Comparison of ENCODE assay signal across 15 mouse cellular contexts in the genomic region with DNA sequence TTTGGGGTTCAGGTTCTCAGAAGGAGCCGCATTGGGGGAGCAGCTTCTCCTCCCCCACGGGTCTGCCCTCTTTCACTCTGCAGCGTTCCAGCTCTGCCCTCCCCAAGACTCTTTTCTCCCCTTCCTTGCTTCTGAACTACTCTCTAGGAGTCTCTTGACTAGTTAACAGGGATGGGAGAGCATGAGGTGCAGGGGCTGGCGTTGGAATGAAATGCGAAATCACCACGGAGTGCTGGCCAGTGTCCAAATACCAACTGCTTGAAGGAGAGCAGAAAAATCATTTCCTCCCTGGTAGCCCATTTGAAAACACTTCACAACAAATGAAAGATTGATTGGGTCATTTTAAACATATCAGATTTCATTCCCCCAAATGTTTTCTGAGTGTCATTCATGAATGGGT. TPM values are rescaled to one million over a fixed set of nuclear protein-coding genes. Genes with fewer than 3 reads are reported as not detected.
DNase-seq lines count a peak whose midpoint lies in the region; ATAC-seq lines count a peak whose summit lies in the region.
"Had no signal": no experiment of that assay in that cellular context is flagged by ENCODE, and none has a peak within 500 bp of the region (broad histone marks: within the 10 kb centered on the region; RNA-seq: fewer than 3 reads in every experiment).

No protein-coding gene starts in this region.

- no peaks in the 10 kb centered on the region for H3K36me3 ChIP-seq in forebrain, embryonic 10.5 days (replicated peaks)
- H3K36me3 ChIP-seq in forebrain, embryonic 13.5 days (ENCODE audit: poor library complexity, severe bottlenecking), result no peaks in the 10 kb centered on the region
- H3K36me3 ChIP-seq in kidney, embryonic 15.5 days, result no peaks in the 10 kb centered on the region
- H3K36me3 ChIP-seq in neural tube, embryonic 15.5 days, result no peaks in the 10 kb centered on the region
- H3K36me3 ChIP-seq: heart, embryonic 15.5 days; hindbrain, embryonic 10.5 days; limb, embryonic 15.5 days; neural tube, embryonic 13.5 days had no signal

- H3K4me1 ChIP-seq in forebrain, embryonic 10.5 days, result peaks cover 11% of the 10 kb centered on the region
- H3K4me1 ChIP-seq in forebrain, embryonic 13.5 days, result peaks cover 10% of the 10 kb centered on the region
- peaks cover 16% of the 10 kb centered on the region for H3K4me1 ChIP-seq in kidney, embryonic 15.5 days
- peaks cover 11% of the 10 kb centered on the region for H3K4me1 ChIP-seq in neural tube, embryonic 15.5 days
- H3K4me1 ChIP-seq: heart, embryonic 15.5 days; limb, embryonic 15.5 days had no signal

- ATAC-seq in forebrain, embryonic 13.5 days, result no peak
- ATAC-seq in kidney, embryonic 15.5 days (replicated peaks; ENCODE audit: low FRiP score), result no peak
- no peak for ATAC-seq in neural tube, embryonic 15.5 days (ENCODE audit: low FRiP score)
- ATAC-seq: liver, postnatal 0 days had no signal

- H3K27ac ChIP-seq in forebrain, embryonic 10.5 days, result peak overlapping the region; percentile 53; the same call in 1 of the 2 replicates
- H3K27ac ChIP-seq in forebrain, embryonic 13.5 days, result no peak overlapping the region
- H3K27ac ChIP-seq in kidney, embryonic 15.5 days, result no peak overlapping the region
- peak overlapping the region; percentile 23; the same call in 1 of the 2 replicates for H3K27ac ChIP-seq in neural tube, embryonic 15.5 days (replicated peaks)
- H3K27ac ChIP-seq: heart, embryonic 15.5 days; hindbrain, embryonic 10.5 days; limb, embryonic 15.5 days; neural tube, embryonic 13.5 days had no signal

- H3K4me3 ChIP-seq in forebrain, embryonic 10.5 days, result no peak overlapping the region
- no peak overlapping the region for H3K4me3 ChIP-seq in forebrain, embryonic 13.5 days
- no peak overlapping the region for H3K4me3 ChIP-seq in kidney, embryonic 15.5 days (replicated peaks)
- H3K4me3 ChIP-seq in neural tube, embryonic 15.5 days (replicated peaks), result no peak overlapping the region
- H3K4me3 ChIP-seq: heart, embryonic 15.5 days; hindbrain, embryonic 10.5 days; limb, embryonic 15.5 days; neural tube, embryonic 13.5 days had no signal

- 84% methylated on average over 6 of the region's 6 CpGs for WGBS in forebrain, embryonic 10.5 days
- 51% methylated on average over 6 of the region's 6 CpGs for WGBS in forebrain, embryonic 13.5 days
- WGBS in kidney, embryonic 15.5 days, result 62% methylated on average over 6 of the region's 6 CpGs
- 65% methylated on average over 6 of the region's 6 CpGs for WGBS in neural tube, embryonic 15.5 days

- no peaks in the 10 kb centered on the region for H3K9me3 ChIP-seq in forebrain, embryonic 10.5 days
- H3K9me3 ChIP-seq in forebrain, embryonic 13.5 days (replicated peaks), result no peaks in the 10 kb centered on the region
- H3K9me3 ChIP-seq in kidney, embryonic 15.5 days (replicated peaks), result no peaks in the 10 kb centered on the region
- H3K9me3 ChIP-seq in neural tube, embryonic 15.5 days (replicated peaks), result no peaks in the 10 kb centered on the region
- H3K9me3 ChIP-seq: heart, embryonic 15.5 days; hindbrain, embryonic 10.5 days; limb, embryonic 15.5 days; neural tube, embryonic 13.5 days had no signal

- no peak overlapping the region for H3K9ac ChIP-seq in forebrain, embryonic 13.5 days
- H3K9ac ChIP-seq in kidney, embryonic 15.5 days, result no peak overlapping the region
- H3K9ac ChIP-seq in neural tube, embryonic 15.5 days (replicated peaks), result no peak overlapping the region
- H3K9ac ChIP-seq: heart, embryonic 15.5 days; limb, embryonic 15.5 days; liver, postnatal 0 days; neural tube, embryonic 13.5 days had no signal

- no peaks in the 10 kb centered on the region for H3K27me3 ChIP-seq in forebrain, embryonic 10.5 days (ENCODE audit: poor library complexity, severe bottlenecking)
- no peaks in the 10 kb centered on the region for H3K27me3 ChIP-seq in forebrain, embryonic 13.5 days
- H3K27me3 ChIP-seq in kidney, embryonic 15.5 days, result no peaks in the 10 kb centered on the region
- no peaks in the 10 kb centered on the region for H3K27me3 ChIP-seq in neural tube, embryonic 15.5 days (replicated peaks)
- H3K27me3 ChIP-seq: heart, embryonic 15.5 days; limb, embryonic 15.5 days; neural tube, embryonic 13.5 days had no signal

- no peak for DNase-seq in forebrain, embryonic 10.5 days (ENCODE audit: extremely low spot score, low spot score)
- DNase-seq in kidney, postnatal 4 days, result peak; percentile 26 to 32
- no peak for DNase-seq in neural tube, embryonic 10.5 days (ENCODE audit: extremely low spot score, low spot score)
- DNase-seq in right cerebral cortex, postnatal 4 days, result peak; percentile 11
- no peak for DNase-seq in ovary, postnatal 10 days (ENCODE audit: low spot score)
- DNase-seq: B cell, adult 2 months; cerebellum, adult 11 months; liver, postnatal 0 days had no signal

- no peak overlapping the region for H3K4me2 ChIP-seq in forebrain, embryonic 13.5 days
- H3K4me2 ChIP-seq in kidney, embryonic 15.5 days, result no peak overlapping the region
- H3K4me2 ChIP-seq in neural tube, embryonic 15.5 days, result no peak overlapping the region
- H3K4me2 ChIP-seq: heart, embryonic 15.5 days; limb, embryonic 15.5 days; neural tube, embryonic 13.5 days had no signal

RNA-seq across cellular contexts. Expression of gene Npy, which starts 53.3 kb away (rescaled TPM):
- 0.27 TPM in 1 of 2 replicates, not detected in the other for polyA plus RNA-seq in forebrain, embryonic 10.5 days (2016; fragmentation: Nextera tagmentation; extraction: Ambion mirVana)
- 65.6 and 81.2 TPM in 2 replicates for polyA plus RNA-seq in forebrain, embryonic 13.5 days (2015; fragmentation: Nextera tagmentation; extraction: Ambion mirVana)
- polyA plus RNA-seq in kidney, embryonic 15.5 days (2015; fragmentation: Nextera tagmentation; extraction: Ambion mirVana), result 27.9 and 75.2 TPM in 2 replicates
- polyA plus RNA-seq in neural tube, embryonic 15.5 days (2015; fragmentation: Nextera tagmentation; extraction: Ambion mirVana), result 307 and 358 TPM in 2 replicates

Comparison
In these comparisons a context has a peak if more than half of its experiments do, and no peak if none do; other contexts are left out.
1. H3K27ac ChIP-seq: peak in forebrain, embryonic 10.5 days (single experiment) and neural tube, embryonic 15.5 days (single experiment); none in forebrain, embryonic 13.5 days (single experiment) and kidney, embryonic 15.5 days (single experiment).
2. RNA of gene Npy, which starts 53.3 kb away (polyA plus RNA-seq): 307 to 358 TPM in neural tube, embryonic 15.5 days, 65.6 to 81.2 TPM in forebrain, embryonic 13.5 days and 27.9 to 75.2 TPM in kidney, embryonic 15.5 days; 0.27 TPM in forebrain, embryonic 10.5 days; every median in the first group is over 10 times any median in the second.
3. DNase-seq: peak in kidney, postnatal 4 days (2 of 2) and right cerebral cortex, postnatal 4 days (single experiment); none in forebrain, embryonic 10.5 days (single experiment), neural tube, embryonic 10.5 days (single experiment) and ovary, postnatal 10 days (single experiment).